Mouse (Mus musculus) intestine, postnatal 0 days (tissue): ENCODE measurements at regions not wholly inside any gene's neighbourhood (a gene's known extent, or its start where the extent isn't known, plus 50 kb on each side); places are given as distances from the start of the nearest gene placed in this dataset.

Experiments
- ATAC-seq: fragments of 200-750 bp; cut with Nextera tagmentation; 2 replicates; pipeline ENCODE4 v1.8.0; 2017; ENCODE audit warnings: mild to moderate bottlenecking, moderate TSS enrichment, moderate library complexity
- H3K27ac ChIP-seq: fragments of 300-500 bp; sonication (generic); 2 replicates; pipeline ENCODE4 v1.5.1; 2014; ENCODE audit warnings: mild to moderate bottlenecking, low read depth, low read length, moderate library complexity
- H3K27me3 ChIP-seq: fragments of 300-500 bp; sonication (generic); replicated peaks from 2 replicates; pipeline ENCODE4 v1.6.1; 2014; ENCODE audit warnings: low read length, mixed read lengths; ENCODE audit not compliant: control insufficient read depth, insufficient read depth
- H3K36me3 ChIP-seq: fragments of 300-500 bp; sonication (generic); 2 replicates; pipeline ENCODE4 v1.6.1; 2014; ENCODE audit warnings: mild to moderate bottlenecking, moderate library complexity; ENCODE audit not compliant: control insufficient read depth, insufficient read depth
- H3K4me1 ChIP-seq: fragments of 300-500 bp; sonication (generic); replicated peaks from 2 replicates; pipeline ENCODE4 v1.6.1; 2014; ENCODE audit warnings: antibody characterized with exemption, low read length, mixed read lengths; ENCODE audit not compliant: control insufficient read depth, insufficient read depth
- H3K4me2 ChIP-seq: fragments of 300-500 bp; sonication (generic); replicated peaks from 2 replicates; pipeline ENCODE4 v1.6.1; 2014; ENCODE audit warnings: low read depth, mild to moderate bottlenecking, moderate library complexity
- H3K4me3 ChIP-seq: fragments of 300-500 bp; sonication (generic); 2 replicates; pipeline ENCODE4 v1.5.1; 2014; ENCODE audit warnings: low read depth, low read length
- H3K9ac ChIP-seq: fragments of 300-500 bp; sonication (generic); 2 replicates; pipeline ENCODE4 v1.6.1; 2014; ENCODE audit warnings: mild to moderate bottlenecking, low read depth, low read length
- H3K9me3 ChIP-seq: fragments of 300-500 bp; sonication (generic); 2 replicates; pipeline ENCODE4 v1.6.1; 2016; ENCODE audit warnings: mixed run types; ENCODE audit not compliant: control insufficient read depth
- CTCF ChIP-seq: sonication (generic); IDR thresholded peaks from 2 replicates; pipeline ENCODE4 v1.5.1; 2016; ENCODE audit warnings: low read depth, mild to moderate bottlenecking, control low read depth, antibody characterized with exemption, moderate library complexity
- WGBS: fragments of 180-500 bp; shearing (Covaris S2); extraction: QIAGEN DNeasy Blood & Tissue Kit; methylation state at CpG from one replicate; pipeline ENCODE4 v1.1.7; 2014; 5-methylcytosine and 5-hydroxymethylcytosine counted together

GRCm38 (mm10) chr19:14225061-14225696 lies 311.8 kb downstream of the Olfr1505 start:
- Histone ChIP-seq H3K36me3 (no peaks in the 10 kb centered on the region), H3K9me3 (no peaks in the 10 kb centered on the region), H3K27me3 (no peaks in the 10 kb centered on the region), H3K9ac (no peak overlapping the region), H3K27ac (no peak overlapping the region), H3K4me2 (no peak overlapping the region), H3K4me3 (no peak overlapping the region), H3K4me1 (no peaks in the 10 kb centered on the region)
- TF ChIP-seq CTCF: no peak
- no peak for ATAC-seq
- 72% methylated on average over 6 of the region's 6 CpGs for WGBS

GRCm38 (mm10) chr19:14225787-14226186 lies 312.5 kb downstream of the Olfr1505 start:
- no peak for ATAC-seq
- Histone ChIP-seq H3K27ac (no peak overlapping the region), H3K9ac (no peak overlapping the region), H3K4me3 (no peak overlapping the region), H3K4me2 (no peak overlapping the region), H3K27me3 (no peaks in the 10 kb centered on the region), H3K4me1 (no peaks in the 10 kb centered on the region), H3K36me3 (no peaks in the 10 kb centered on the region), H3K9me3 (no peaks in the 10 kb centered on the region)
- no peak for TF ChIP-seq CTCF
- 54% methylated on average over 4 of the region's 4 CpGs for WGBS

GRCm38 (mm10) chr19:14226521-14226920 lies 313.2 kb downstream of the Olfr1505 start:
- Histone ChIP-seq H3K4me3 (no peak overlapping the region), H3K9me3 (no peaks in the 10 kb centered on the region), H3K4me2 (no peak overlapping the region), H3K9ac (no peak overlapping the region), H3K27me3 (no peaks in the 10 kb centered on the region), H3K27ac (no peak overlapping the region), H3K36me3 (no peaks in the 10 kb centered on the region), H3K4me1 (no peaks in the 10 kb centered on the region)
- no peak for ATAC-seq
- no peak for TF ChIP-seq CTCF

DNA sequence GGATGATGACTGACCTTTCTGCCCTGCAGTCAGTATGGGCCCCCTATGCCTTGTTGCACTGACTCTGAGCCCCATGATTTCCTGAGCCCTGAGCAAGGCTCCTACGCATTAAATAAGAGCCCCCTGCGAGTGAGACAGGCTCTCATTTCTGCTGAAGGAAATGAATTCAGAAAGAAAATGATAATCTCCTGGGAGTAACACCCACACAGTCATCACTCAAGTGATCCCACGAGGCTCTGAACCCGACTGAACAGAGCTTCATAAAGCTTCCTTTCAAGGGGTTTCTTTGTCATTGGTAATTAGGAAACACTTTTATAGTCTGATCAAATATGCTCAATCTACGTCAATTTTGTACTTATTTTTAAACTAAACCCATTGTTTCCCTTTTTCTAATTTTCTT lies 330.2 kb downstream of the Olfr1505 start:
- Histone ChIP-seq H3K9ac (no peak overlapping the region), H3K9me3 (no peaks in the 10 kb centered on the region), H3K36me3 (no peaks in the 10 kb centered on the region), H3K27ac (no peak overlapping the region), H3K27me3 (no peaks in the 10 kb centered on the region), H3K4me1 (no peaks in the 10 kb centered on the region), H3K4me3 (no peak overlapping the region), H3K4me2 (no peak overlapping the region)
- no peak for ATAC-seq
- 69% methylated on average over 5 of the region's 5 CpGs for WGBS
- TF ChIP-seq CTCF: no peak

- no peaks in the 10 kb centered on the region for H3K9me3 ChIP-seq
These were observed 333.8 kb downstream of the Olfr1505 start for GRCm38 (mm10) chr19:14246973-14247614.

DNA sequence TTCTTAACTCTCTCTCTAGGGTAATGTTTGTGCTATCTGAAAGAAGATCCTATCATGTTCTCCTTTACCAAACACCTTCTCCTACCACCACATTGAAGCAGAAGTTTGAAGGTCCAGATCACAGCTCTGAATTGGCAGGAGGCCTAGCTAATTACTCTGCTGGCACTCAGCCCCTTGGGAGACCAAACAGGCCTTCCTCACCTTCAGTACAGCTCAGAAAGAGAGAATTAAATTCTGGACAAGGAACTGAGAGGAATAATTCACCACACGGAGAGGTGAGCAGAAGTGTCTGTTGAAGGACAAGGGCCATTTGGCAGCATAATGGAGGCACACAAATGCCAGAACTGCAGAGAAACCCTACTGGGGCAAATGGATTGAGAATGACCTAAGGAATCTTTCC lies 334.6 kb downstream of the Olfr1505 start:
- Histone ChIP-seq H3K9me3 (no peaks in the 10 kb centered on the region), H3K27me3 (no peaks in the 10 kb centered on the region), H3K4me2 (no peak overlapping the region), H3K4me1 (no peaks in the 10 kb centered on the region), H3K36me3 (no peaks in the 10 kb centered on the region), H3K4me3 (no peak overlapping the region), H3K27ac (no peak overlapping the region), H3K9ac (no peak overlapping the region)
- no peak for TF ChIP-seq CTCF
- WGBS: 73% methylated on average over 1 of the region's 1 CpGs
- ATAC-seq: no peak

More at GRCm38 (mm10) chr19:14246973-14247614, 333.8 kb downstream of the Olfr1505 start:
- no peaks in the 10 kb centered on the region for H3K4me1 ChIP-seq
- no peak for TF ChIP-seq CTCF
- H3K9ac ChIP-seq: no peak overlapping the region
- no peak overlapping the region for H3K4me2 ChIP-seq
- no peaks in the 10 kb centered on the region for H3K27me3 ChIP-seq
- ATAC-seq: no peak
- H3K4me3 ChIP-seq: no peak overlapping the region
- no peaks in the 10 kb centered on the region for H3K36me3 ChIP-seq
- WGBS: 86% methylated on average over 6 of the region's 6 CpGs
- no peak overlapping the region for H3K27ac ChIP-seq
